Comparison of ENCODE assay signal across 25 mouse cellular contexts in the genomic region with DNA sequence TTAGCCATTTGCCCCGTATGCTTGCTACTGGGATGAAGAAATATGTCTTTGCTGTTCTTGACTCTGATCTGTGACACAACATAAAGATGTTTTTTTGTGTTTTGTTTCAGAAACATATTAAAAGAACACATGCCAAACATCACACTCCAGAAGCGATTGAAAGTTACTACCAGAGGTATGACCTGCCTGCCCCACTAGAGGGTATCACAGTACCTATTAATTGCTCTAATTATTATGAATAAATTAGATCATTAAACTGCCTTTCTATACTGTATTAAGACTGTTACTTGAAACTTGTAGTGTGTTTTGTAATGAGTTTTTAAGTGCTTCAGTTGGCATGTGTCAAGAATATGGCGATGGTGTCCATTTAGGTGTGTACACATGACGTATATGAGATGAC. TPM values are rescaled to one million over a fixed set of nuclear protein-coding genes. Genes with fewer than 3 reads are reported as not detected.
A peak's percentile ranks its signal among the peaks of the same experiment; 100 is the strongest.
DNase-seq lines count a peak whose midpoint lies in the region; ATAC-seq and TF ChIP-seq lines count a peak whose summit lies in the region.
"Had no signal": no experiment of that assay in that cellular context is flagged by ENCODE, and none has a peak within 500 bp of the region (broad histone marks: within the 10 kb centered on the region; RNA-seq: fewer than 3 reads in every experiment).

No protein-coding gene starts in this region.

- H3K27me3 ChIP-seq in hindbrain, embryonic 12.5 days, result no peaks in the 10 kb centered on the region
- no peaks in the 10 kb centered on the region for H3K27me3 ChIP-seq in hindbrain, embryonic 16.5 days (replicated peaks; ENCODE audit: control insufficient read depth, insufficient read depth, low read length)
- no peaks in the 10 kb centered on the region for H3K27me3 ChIP-seq in lung, postnatal 0 days (replicated peaks; ENCODE audit: insufficient read depth, low read length)
- no peaks in the 10 kb centered on the region for H3K27me3 ChIP-seq in hindbrain, embryonic 15.5 days
- H3K27me3 ChIP-seq: embryonic facial prominence, embryonic 13.5 days; forebrain, embryonic 12.5 days; heart, embryonic 12.5 days had no signal

- no peak for DNase-seq in gastrocnemius, adult 2 months
- DNase-seq in gastrocnemius, adult 8-10 months (ENCODE audit: low spot score in 2 of 2), result no peak
- no peak for DNase-seq in lung, postnatal 0 days (ENCODE audit: low spot score)
- no peak for DNase-seq in lung, postnatal 10 days
- DNase-seq in spleen, postnatal 36 days (ENCODE audit: low spot score in 2 of 2), result no peak
- DNase-seq: adrenal gland, adult 2 months; adrenal gland, postnatal 25 days; B cell, adult 2 months; cerebellum, adult 18-20 months; cerebellum, adult 9-11 months; cerebellum, postnatal 36 days; forebrain, postnatal 0 days; gastrocnemius, postnatal 36 days; heart, adult 11 months; heart, postnatal 36 days had no signal

- no peak overlapping the region for H3K4me3 ChIP-seq in gastrocnemius, adult 2 months
- H3K4me3 ChIP-seq in hindbrain, embryonic 12.5 days, result no peak overlapping the region
- H3K4me3 ChIP-seq in hindbrain, embryonic 16.5 days (ENCODE audit: low read length), result no peak overlapping the region
- H3K4me3 ChIP-seq in lung, postnatal 0 days (ENCODE audit: low read depth, low read length), result no peak overlapping the region
- H3K4me3 ChIP-seq in hindbrain, embryonic 15.5 days, result no peak overlapping the region
- H3K4me3 ChIP-seq: embryonic facial prominence, embryonic 13.5 days; forebrain, embryonic 12.5 days; heart, embryonic 12.5 days had no signal

- no peak for ATAC-seq in hindbrain, embryonic 12.5 days (ENCODE audit: low FRiP score)
- ATAC-seq in hindbrain, embryonic 16.5 days, result no peak
- no peak for ATAC-seq in lung, postnatal 0 days
- ATAC-seq in hindbrain, embryonic 15.5 days (ENCODE audit: low FRiP score, low read depth), result no peak
- ATAC-seq: activated CD4-positive, CD25-positive, alpha-beta regulatory T cell, adult 4 months; CD4-positive, CD25-positive, alpha-beta regulatory T cell, adult 4 months; forebrain, postnatal 0 days; intestine, embryonic 16.5 days had no signal

- TF ChIP-seq EP300 in lung, postnatal 0 days (IDR thresholded peaks at IDR 0.05), result no peak

- H3K27ac ChIP-seq in gastrocnemius, adult 2 months, result no peak overlapping the region
- peak overlapping the region; percentile 67 for H3K27ac ChIP-seq in hindbrain, embryonic 12.5 days
- H3K27ac ChIP-seq in hindbrain, embryonic 16.5 days (ENCODE audit: low read depth, low read length), result no peak overlapping the region
- no peak overlapping the region for H3K27ac ChIP-seq in lung, postnatal 0 days (ENCODE audit: low read length)
- 0 out of 2 replicates have a peak overlapping the region, but pooled peaks have one; percentile 25 for H3K27ac ChIP-seq in hindbrain, embryonic 15.5 days (replicated peaks)
- H3K27ac ChIP-seq: embryonic facial prominence, embryonic 13.5 days; forebrain, embryonic 12.5 days had no signal

- no peaks in the 10 kb centered on the region for H3K36me3 ChIP-seq in hindbrain, embryonic 12.5 days
- H3K36me3 ChIP-seq in hindbrain, embryonic 16.5 days (ENCODE audit: control insufficient read depth, insufficient read depth, low read length), result no peaks in the 10 kb centered on the region
- no peaks in the 10 kb centered on the region for H3K36me3 ChIP-seq in lung, postnatal 0 days (ENCODE audit: insufficient read depth, low read length)
- H3K36me3 ChIP-seq in hindbrain, embryonic 15.5 days, result no peaks in the 10 kb centered on the region

- intact Hi-C loops in gastrocnemius, adult 2 months (cut with DNase I), result no loop called here

- no peak overlapping the region for H3K4me2 ChIP-seq in hindbrain, embryonic 12.5 days (replicated peaks)
- H3K4me2 ChIP-seq in hindbrain, embryonic 16.5 days (ENCODE audit: low read length), result no peak overlapping the region
- H3K4me2 ChIP-seq in lung, postnatal 0 days (replicated peaks; ENCODE audit: low read depth, low read length), result no peak overlapping the region
- H3K4me2 ChIP-seq in hindbrain, embryonic 15.5 days, result no peak overlapping the region
- H3K4me2 ChIP-seq: embryonic facial prominence, embryonic 13.5 days; forebrain, embryonic 12.5 days; heart, embryonic 12.5 days had no signal

- H3K4me1 ChIP-seq in hindbrain, embryonic 12.5 days, result peaks cover 13% of the 10 kb centered on the region
- H3K4me1 ChIP-seq in hindbrain, embryonic 16.5 days (ENCODE audit: control insufficient read depth, insufficient read depth, low read depth, low read length), result peaks cover 5% of the 10 kb centered on the region; the same call in 1 of the 2 replicates
- H3K4me1 ChIP-seq in lung, postnatal 0 days (ENCODE audit: insufficient read depth, low read depth, low read length), result no peaks in the 10 kb centered on the region
- no peaks in the 10 kb centered on the region for H3K4me1 ChIP-seq in hindbrain, embryonic 15.5 days (replicated peaks)
- H3K4me1 ChIP-seq: embryonic facial prominence, embryonic 13.5 days; heart, embryonic 12.5 days had no signal

- WGBS in hindbrain, embryonic 12.5 days, result 81% methylated on average over 4 of the region's 4 CpGs
- WGBS in hindbrain, embryonic 16.5 days, result 67% methylated on average over 4 of the region's 4 CpGs
- WGBS in lung, postnatal 0 days, result 89% methylated on average over 4 of the region's 4 CpGs
- 75% methylated on average over 4 of the region's 4 CpGs for WGBS in hindbrain, embryonic 15.5 days

- peak; percentile 26; the same call in 1 of the 2 replicates for TF ChIP-seq CTCF in gastrocnemius, adult 2 months (IDR thresholded peaks at IDR 0.05)
- peak; percentile 19; the same call in 1 of the 2 replicates for TF ChIP-seq CTCF in lung, postnatal 0 days (IDR thresholded peaks at IDR 0.05)

- H3K9me3 ChIP-seq in hindbrain, embryonic 12.5 days (replicated peaks), result no peaks in the 10 kb centered on the region
- H3K9me3 ChIP-seq in hindbrain, embryonic 16.5 days (ENCODE audit: control insufficient read depth, low read length), result no peaks in the 10 kb centered on the region
- H3K9me3 ChIP-seq in lung, postnatal 0 days (ENCODE audit: low read length), result no peaks in the 10 kb centered on the region
- H3K9me3 ChIP-seq in hindbrain, embryonic 15.5 days, result no peaks in the 10 kb centered on the region
- H3K9me3 ChIP-seq: embryonic facial prominence, embryonic 13.5 days; forebrain, embryonic 12.5 days; G1E; heart, embryonic 12.5 days had no signal

- H3K9ac ChIP-seq in hindbrain, embryonic 12.5 days, result no peak overlapping the region
- no peak overlapping the region for H3K9ac ChIP-seq in hindbrain, embryonic 16.5 days (ENCODE audit: low read depth, low read length)
- H3K9ac ChIP-seq in lung, postnatal 0 days (replicated peaks; ENCODE audit: low read depth), result no peak overlapping the region
- no peak overlapping the region for H3K9ac ChIP-seq in hindbrain, embryonic 15.5 days
- H3K9ac ChIP-seq: embryonic facial prominence, embryonic 13.5 days; forebrain, embryonic 12.5 days; forebrain, postnatal 0 days; heart, embryonic 12.5 days had no signal

RNA-seq across cellular contexts. Expression of gene BC052040, which starts 50.3 kb away (rescaled TPM):
- 1 to 10 TPM; 2.4 to 3.9 TPM for total RNA-seq in gastrocnemius, adult 2 months (2021)
- total RNA-seq in gastrocnemius, adult 8-10 months (2022), result 1 to 10 TPM; 3.0 to 5.3 (median 3.7) TPM
- polyA plus RNA-seq in hindbrain, embryonic 12.5 days (2016; fragmentation: Nextera tagmentation; extraction: Ambion mirVana), result 18.9 TPM in 2 replicates
- 20.5 and 23.3 TPM in 2 replicates for polyA plus RNA-seq in hindbrain, embryonic 16.5 days (2015; fragmentation: Nextera tagmentation; extraction: Ambion mirVana)
- polyA plus RNA-seq in lung, postnatal 0 days (2015; fragmentation: Nextera tagmentation; extraction: Ambion mirVana), result 1.6 and 2.3 TPM in 2 replicates
- polyA plus RNA-seq in hindbrain, embryonic 15.5 days (2015; fragmentation: Nextera tagmentation; extraction: Ambion mirVana), result 18.4 and 21.3 TPM in 2 replicates

Comparison
In these comparisons a context has a peak if more than half of its experiments do, and no peak if none do; other contexts are left out.
1. H3K27ac ChIP-seq: peak in hindbrain, embryonic 12.5 days (single experiment) and hindbrain, embryonic 15.5 days (single experiment); none in gastrocnemius, adult 2 months (single experiment), hindbrain, embryonic 16.5 days (single experiment) and lung, postnatal 0 days (single experiment).